Mouse (Mus musculus) stomach, postnatal 0 days (tissue): ENCODE measurements at regions not wholly inside any gene's neighbourhood (a gene's known extent, or its start where the extent isn't known, plus 50 kb on each side); places are given as distances from the start of the nearest gene placed in this dataset.

ENCODE experiments used
- ATAC-seq: fragments of 200-750 bp; cut with Nextera tagmentation; 2 replicates; pipeline ENCODE4 v1.8.0; 2017; ENCODE audit not compliant: low FRiP score, low TSS enrichment
- DNase-seq: peaks from one replicate; pipeline ENCODE4 v3.0.0-alpha.2; 2016; ENCODE audit warnings: low spot score
- H3K27ac ChIP-seq: fragments of 300-500 bp; sonication (generic); replicated peaks from 2 replicates; pipeline ENCODE4 v1.5.1; 2014; ENCODE audit warnings: mild to moderate bottlenecking, control low read depth
- H3K27me3 ChIP-seq: fragments of 300-500 bp; sonication (generic); 2 replicates; pipeline ENCODE4 v1.6.1; 2014; ENCODE audit warnings: low read length; ENCODE audit not compliant: control insufficient read depth, insufficient read depth
- H3K36me3 ChIP-seq: fragments of 300-500 bp; sonication (generic); 2 replicates; pipeline ENCODE4 v1.6.1; 2014; ENCODE audit warnings: low read length, mixed read lengths; ENCODE audit not compliant: control insufficient read depth, insufficient read depth
- H3K4me1 ChIP-seq: fragments of 300-500 bp; sonication (generic); replicated peaks from 2 replicates; pipeline ENCODE4 v1.6.1; 2014; ENCODE audit warnings: antibody characterized with exemption; ENCODE audit not compliant: control insufficient read depth, insufficient read depth
- H3K4me2 ChIP-seq: fragments of 300-500 bp; sonication (generic); replicated peaks from 2 replicates; pipeline ENCODE4 v1.6.1; 2014; ENCODE audit warnings: low read depth, mild to moderate bottlenecking, control low read depth, moderate library complexity
- H3K4me3 ChIP-seq: fragments of 300-500 bp; sonication (generic); 2 replicates; pipeline ENCODE4 v1.5.1; 2014; ENCODE audit warnings: low read depth, low read length, control low read depth
- H3K9ac ChIP-seq: fragments of 300-500 bp; sonication (generic); 2 replicates; pipeline ENCODE4 v1.6.1; 2014; ENCODE audit warnings: mild to moderate bottlenecking, low read length, control low read depth, mixed read lengths
- H3K9me3 ChIP-seq: fragments of 300-500 bp; sonication (generic); 2 replicates; pipeline ENCODE4 v1.6.1; 2016; ENCODE audit warnings: low read length; ENCODE audit not compliant: control insufficient read depth
- CTCF ChIP-seq: IDR thresholded peaks from 2 replicates; pipeline ENCODE4 v1.5.1; 2016; ENCODE audit warnings: antibody characterized with exemption, low read depth, mild to moderate bottlenecking, moderate library complexity
- EP300 ChIP-seq: optimal IDR thresholded peaks from 2 replicates; pipeline ENCODE3; 2016; ENCODE audit warnings: antibody characterized with exemption
- WGBS: fragments of 180-500 bp; shearing (Covaris S2); extraction: QIAGEN DNeasy Blood & Tissue Kit; methylation state at CpG from one replicate; pipeline ENCODE4 v1.1.7; 2014; 5-methylcytosine and 5-hydroxymethylcytosine counted together

DNA sequence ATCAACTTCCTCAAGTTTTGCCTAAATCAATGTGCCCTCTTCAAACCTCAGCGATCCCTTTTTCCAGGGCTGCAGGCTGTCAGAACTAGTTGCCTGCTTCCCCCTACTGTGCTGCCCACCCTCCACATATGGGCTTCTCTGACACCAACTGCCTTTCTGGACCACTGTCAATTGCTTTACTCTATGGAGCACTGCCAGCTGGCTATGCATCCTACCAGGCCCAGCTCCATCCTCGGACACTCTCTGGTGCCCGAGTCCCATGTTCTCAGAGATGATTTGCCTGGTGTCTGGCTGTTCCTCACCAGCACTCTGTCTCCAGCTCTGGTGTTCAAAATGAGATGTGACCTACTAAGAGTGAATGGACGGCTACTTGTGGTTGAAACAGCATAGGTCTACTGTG lies 54.4 kb upstream of the E2f3 start:
- no peak for TF ChIP-seq EP300
- no peak for TF ChIP-seq CTCF
- Histone ChIP-seq H3K4me3 (no peak overlapping the region), H3K9ac (no peak overlapping the region), H3K36me3 (no peaks in the 10 kb centered on the region), H3K9me3 (no peaks in the 10 kb centered on the region), H3K4me1 (no peaks in the 10 kb centered on the region), H3K27ac (no peak overlapping the region), H3K4me2 (no peak overlapping the region), H3K27me3 (no peaks in the 10 kb centered on the region)
- DNase-seq: no peak
- 87% methylated on average over 4 of the region's 4 CpGs for WGBS
- no peak for ATAC-seq

DNA sequence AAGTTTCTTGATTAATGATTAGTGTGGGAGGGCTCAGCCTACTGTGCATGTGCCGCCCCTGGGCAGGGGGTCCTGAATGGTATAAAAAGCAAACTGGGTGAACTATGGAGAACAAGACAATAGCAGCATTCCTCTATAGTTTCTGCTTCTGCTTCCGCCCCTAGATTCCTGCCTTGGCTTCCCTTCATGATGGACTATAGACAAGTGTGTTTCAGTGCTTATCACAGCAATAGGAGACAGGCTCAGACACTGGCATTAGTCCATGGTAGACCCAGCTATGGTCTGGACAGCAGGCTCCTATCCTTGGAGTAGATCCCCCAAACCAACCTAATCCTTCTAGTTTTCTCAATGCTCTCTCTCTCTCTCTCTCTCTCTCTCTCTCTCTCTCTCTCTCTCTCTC lies 53.9 kb upstream of the E2f3 start:
- TF ChIP-seq CTCF (no peak), EP300 (no peak)
- Histone ChIP-seq H3K27me3 (no peaks in the 10 kb centered on the region), H3K9ac (no peak overlapping the region), H3K4me1 (no peaks in the 10 kb centered on the region), H3K36me3 (no peaks in the 10 kb centered on the region), H3K4me3 (no peak overlapping the region), H3K9me3 (no peaks in the 10 kb centered on the region), H3K27ac (no peak overlapping the region), H3K4me2 (no peak overlapping the region)
- DNase-seq (no peak), ATAC-seq (no peak)
- 82% methylated on average over 2 of the region's 2 CpGs for WGBS

DNA sequence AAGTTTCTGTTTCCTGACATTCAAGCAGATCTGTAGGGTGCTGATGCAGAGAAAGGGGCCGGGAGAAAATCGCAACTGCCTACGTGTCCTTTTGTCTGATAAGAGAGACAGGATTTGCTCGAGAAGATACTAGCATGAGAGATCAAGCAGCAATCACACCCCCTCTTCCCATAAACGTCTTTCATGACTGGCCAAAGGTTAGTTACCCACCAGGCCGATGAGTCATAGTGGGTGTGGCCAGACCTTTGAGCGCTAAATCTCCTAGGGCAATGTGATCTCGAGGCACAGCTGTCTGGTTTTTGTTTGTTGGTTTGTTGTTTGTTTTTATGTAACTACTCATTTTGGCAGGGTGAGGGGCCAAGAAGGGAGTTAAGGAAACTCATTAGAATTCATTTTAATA lies 50.7 kb upstream of the E2f3 start:
- H3K4me2 ChIP-seq: no peak overlapping the region
- H3K27me3 ChIP-seq: no peaks in the 10 kb centered on the region
- 57% methylated on average over 8 of the region's 8 CpGs for WGBS
- H3K4me3 ChIP-seq: no peak overlapping the region
- ATAC-seq: no peak
- DNase-seq: peak; percentile 29
- no peaks in the 10 kb centered on the region for H3K9me3 ChIP-seq
- no peak overlapping the region for H3K9ac ChIP-seq
- no peak overlapping the region for H3K27ac ChIP-seq
- H3K36me3 ChIP-seq: no peaks in the 10 kb centered on the region
- H3K4me1 ChIP-seq: no peaks in the 10 kb centered on the region
- TF ChIP-seq EP300: no peak
- TF ChIP-seq CTCF: no peak

DNA sequence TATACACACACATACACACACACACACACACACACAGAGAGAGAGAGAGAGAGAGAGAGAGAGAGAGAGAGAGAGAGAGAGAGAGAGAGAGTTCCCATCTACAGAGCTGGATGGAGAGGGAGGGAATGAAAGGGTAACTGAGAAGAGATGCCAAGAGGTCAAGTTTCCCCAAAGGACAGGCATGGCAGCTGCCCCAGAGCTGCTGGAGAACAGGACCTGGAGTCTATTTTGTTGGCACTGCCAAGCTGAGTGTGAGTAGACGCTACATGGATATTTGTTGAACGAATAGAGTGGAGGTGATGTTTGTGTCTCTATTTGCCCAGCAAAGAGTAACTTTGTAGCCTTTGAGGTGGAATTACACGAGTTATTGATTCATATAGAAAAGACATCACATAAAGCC lies 50.2 kb upstream of the E2f3 start:
- Histone ChIP-seq H3K4me2 (no peak overlapping the region), H3K4me3 (no peak overlapping the region), H3K4me1 (no peaks in the 10 kb centered on the region), H3K9me3 (no peaks in the 10 kb centered on the region), H3K27me3 (no peaks in the 10 kb centered on the region), H3K36me3 (no peaks in the 10 kb centered on the region), H3K9ac (no peak overlapping the region), H3K27ac (no peak overlapping the region)
- TF ChIP-seq EP300: no peak
- no peak for TF ChIP-seq CTCF
- ATAC-seq: no peak
- 71% methylated on average over 3 of the region's 3 CpGs for WGBS
- no peak for DNase-seq
